Mouse (Mus musculus): Measurements from ENCODE around the gene Thsd4. TPM values are rescaled to one million over a fixed set of nuclear protein-coding genes. Genes with fewer than 3 reads are reported as not detected.

Gene Thsd4
- polyA plus RNA-seq, 1 experiment, result 1.9 TPM

DNA sequence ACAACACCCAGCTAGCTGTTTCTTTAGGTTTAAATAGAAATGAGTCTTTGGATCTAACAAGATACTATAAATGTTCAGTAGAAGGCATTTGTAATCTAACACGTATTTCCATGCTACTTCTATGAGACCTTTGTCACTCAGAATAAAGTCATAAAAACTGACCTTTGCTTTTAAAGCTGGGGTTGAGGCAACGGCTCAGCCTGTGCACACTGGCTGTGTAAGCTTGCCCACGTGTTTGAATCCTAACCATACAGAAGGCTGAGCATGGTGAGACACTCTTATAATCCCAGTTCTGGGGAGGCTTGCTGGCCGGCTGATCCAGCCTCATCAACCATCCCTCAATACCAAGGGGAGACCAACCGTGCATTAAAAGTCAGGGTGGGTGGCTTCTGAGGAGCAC is 214.4 kb downstream of the Thsd4 start:
- Histone ChIP-seq H3K9ac (ENCODE audit: low read depth, poor library complexity, severe bottlenecking) (no peak overlapping the region), H3K27me3 (ENCODE audit: control insufficient read depth, insufficient read depth, low read length, poor library complexity, severe bottlenecking) (no peaks in the 10 kb centered on the region), H3K4me3 (ENCODE audit: low read depth, low read length) (no peak overlapping the region), H3K36me3 (ENCODE audit: control insufficient read depth, insufficient read depth, low read length, poor library complexity, severe bottlenecking) (no peaks in the 10 kb centered on the region), H3K27ac (ENCODE audit: insufficient read depth, low read length) (no peak overlapping the region), H3K4me1 (ENCODE audit: control insufficient read depth, insufficient read depth, low read length) (no peaks in the 10 kb centered on the region), H3K9me3 (replicated peaks; ENCODE audit: control insufficient read depth, insufficient read depth, low read length, poor library complexity, severe bottlenecking) (no peaks in the 10 kb centered on the region)
- no peak for TF ChIP-seq POLR2A (IDR thresholded peaks at IDR 0.05; ENCODE audit: insufficient read depth, low read length)
- no peak for TF ChIP-seq CTCF (IDR thresholded peaks at IDR 0.05; ENCODE audit: low read depth, low read length)
- no peak for TF ChIP-seq EP300 (IDR thresholded peaks at IDR 0.05; ENCODE audit: insufficient read depth, low read depth, low read length)

DNA sequence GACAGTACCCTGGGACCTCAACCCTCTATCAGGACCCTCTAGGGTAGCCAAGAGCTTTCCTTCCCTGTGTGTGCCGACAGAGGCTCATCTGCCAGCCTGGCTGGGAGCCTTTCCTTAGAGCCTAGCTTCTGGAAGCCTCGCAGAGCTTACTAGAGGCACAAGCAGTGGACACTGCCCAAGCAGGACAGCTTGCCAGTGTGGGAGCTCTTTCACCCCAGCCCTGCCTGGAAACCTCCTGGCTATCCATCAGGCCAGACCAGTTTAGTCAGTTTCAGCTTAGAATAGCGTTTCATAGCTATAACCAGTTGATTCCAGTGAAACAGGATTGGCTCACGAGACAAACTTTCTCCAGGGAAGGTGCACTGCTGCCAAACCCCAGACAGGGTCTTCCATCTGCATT is 215.6 kb downstream of the Thsd4 start:
- H3K9ac ChIP-seq (ENCODE audit: low read depth, poor library complexity, severe bottlenecking), result no peak overlapping the region
- no peaks in the 10 kb centered on the region for H3K4me1 ChIP-seq (ENCODE audit: control insufficient read depth, insufficient read depth, low read length)
- no peak overlapping the region for H3K4me3 ChIP-seq (ENCODE audit: low read depth, low read length)
- no peaks in the 10 kb centered on the region for H3K36me3 ChIP-seq (ENCODE audit: control insufficient read depth, insufficient read depth, low read length, poor library complexity, severe bottlenecking)
- TF ChIP-seq CTCF (IDR thresholded peaks at IDR 0.05; ENCODE audit: low read depth, low read length), result no peak
- no peak for TF ChIP-seq EP300 (IDR thresholded peaks at IDR 0.05; ENCODE audit: insufficient read depth, low read depth, low read length)
- TF ChIP-seq POLR2A (IDR thresholded peaks at IDR 0.05; ENCODE audit: insufficient read depth, low read length), result no peak
- no peaks in the 10 kb centered on the region for H3K27me3 ChIP-seq (ENCODE audit: control insufficient read depth, insufficient read depth, low read length, poor library complexity, severe bottlenecking)
- H3K9me3 ChIP-seq (replicated peaks; ENCODE audit: control insufficient read depth, insufficient read depth, low read length, poor library complexity, severe bottlenecking), result no peaks in the 10 kb centered on the region
- H3K27ac ChIP-seq (ENCODE audit: insufficient read depth, low read length), result no peak overlapping the region

DNA sequence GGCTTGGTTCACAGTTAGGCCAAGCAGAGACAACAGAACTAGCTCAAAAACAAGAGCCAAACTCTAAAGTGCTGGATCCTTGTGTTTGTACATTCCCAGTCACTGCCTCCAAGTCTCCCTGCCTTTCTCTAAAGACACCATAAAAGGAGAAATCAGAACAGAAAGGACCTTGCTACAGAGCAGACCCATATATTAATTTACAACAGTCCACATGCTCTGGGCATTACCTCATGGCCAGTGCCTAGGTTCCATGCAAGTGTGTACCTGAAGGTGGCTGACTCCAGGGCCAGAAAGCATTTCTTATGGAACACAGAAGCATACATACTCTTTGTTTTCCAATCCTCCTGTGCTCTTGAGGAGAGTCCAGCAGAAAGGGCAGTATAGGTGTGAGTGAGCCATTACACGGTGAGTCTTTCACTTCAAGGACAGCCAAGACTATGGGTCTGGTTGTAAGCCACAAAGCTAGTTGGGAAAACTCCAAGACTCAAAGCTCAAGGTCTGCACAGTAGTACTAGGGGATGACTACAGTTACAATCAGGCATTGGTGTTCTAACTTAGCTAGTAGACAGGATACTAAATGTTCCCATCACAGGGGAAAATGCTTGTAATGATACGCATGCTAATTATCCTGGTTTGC is 216.5 kb downstream of the Thsd4 start:
- Histone ChIP-seq H3K27ac (ENCODE audit: insufficient read depth, low read length) (no peak overlapping the region), H3K27me3 (ENCODE audit: control insufficient read depth, insufficient read depth, low read length, poor library complexity, severe bottlenecking) (no peaks in the 10 kb centered on the region), H3K4me3 (ENCODE audit: low read depth, low read length) (no peak overlapping the region), H3K36me3 (ENCODE audit: control insufficient read depth, insufficient read depth, low read length, poor library complexity, severe bottlenecking) (no peaks in the 10 kb centered on the region), H3K9ac (ENCODE audit: low read depth, poor library complexity, severe bottlenecking) (no peak overlapping the region), H3K9me3 (replicated peaks; ENCODE audit: control insufficient read depth, insufficient read depth, low read length, poor library complexity, severe bottlenecking) (no peaks in the 10 kb centered on the region; the same call in 1 of the 2 replicates), H3K4me1 (ENCODE audit: control insufficient read depth, insufficient read depth, low read length) (no peaks in the 10 kb centered on the region)
- TF ChIP-seq POLR2A (IDR thresholded peaks at IDR 0.05; ENCODE audit: insufficient read depth, low read length), result no peak
- no peak for TF ChIP-seq EP300 (IDR thresholded peaks at IDR 0.05; ENCODE audit: insufficient read depth, low read depth, low read length)
- no peak for TF ChIP-seq CTCF (IDR thresholded peaks at IDR 0.05; ENCODE audit: low read depth, low read length)

DNA sequence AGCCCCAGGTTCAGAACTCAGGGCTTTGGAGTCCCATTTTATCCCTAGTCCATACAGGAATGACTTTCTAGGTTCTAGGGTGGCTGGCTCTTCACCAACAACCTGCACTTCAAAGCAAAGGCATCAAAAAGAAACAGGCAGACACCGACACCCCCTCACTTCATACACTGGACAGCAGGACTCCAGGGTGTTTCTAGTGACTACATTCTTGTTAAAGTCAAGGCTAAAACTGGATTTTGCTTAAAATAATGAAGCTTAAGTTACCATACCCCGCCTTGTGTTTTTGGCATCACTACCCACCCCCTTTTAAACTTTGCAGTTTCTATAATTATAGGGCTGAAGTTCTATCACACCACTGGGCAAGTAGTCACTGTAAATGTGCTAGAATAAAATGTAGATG is 225.6 kb downstream of the Thsd4 start:
- Histone ChIP-seq H3K4me3 (ENCODE audit: low read depth, low read length) (no peak overlapping the region), H3K9ac (ENCODE audit: low read depth, poor library complexity, severe bottlenecking) (no peak overlapping the region), H3K27me3 (ENCODE audit: control insufficient read depth, insufficient read depth, low read length, poor library complexity, severe bottlenecking) (no peaks in the 10 kb centered on the region; the same call in 1 of the 2 replicates), H3K9me3 (replicated peaks; ENCODE audit: control insufficient read depth, insufficient read depth, low read length, poor library complexity, severe bottlenecking) (no peaks in the 10 kb centered on the region; the same call in none of the 2 replicates), H3K27ac (ENCODE audit: insufficient read depth, low read length) (no peak overlapping the region), H3K4me1 (ENCODE audit: control insufficient read depth, insufficient read depth, low read length) (no peaks in the 10 kb centered on the region), H3K36me3 (ENCODE audit: control insufficient read depth, insufficient read depth, low read length, poor library complexity, severe bottlenecking) (no peaks in the 10 kb centered on the region)
- TF ChIP-seq POLR2A (IDR thresholded peaks at IDR 0.05; ENCODE audit: insufficient read depth, low read length) (no peak), EP300 (IDR thresholded peaks at IDR 0.05; ENCODE audit: insufficient read depth, low read depth, low read length) (no peak), CTCF (IDR thresholded peaks at IDR 0.05; ENCODE audit: low read depth, low read length) (no peak)

DNA sequence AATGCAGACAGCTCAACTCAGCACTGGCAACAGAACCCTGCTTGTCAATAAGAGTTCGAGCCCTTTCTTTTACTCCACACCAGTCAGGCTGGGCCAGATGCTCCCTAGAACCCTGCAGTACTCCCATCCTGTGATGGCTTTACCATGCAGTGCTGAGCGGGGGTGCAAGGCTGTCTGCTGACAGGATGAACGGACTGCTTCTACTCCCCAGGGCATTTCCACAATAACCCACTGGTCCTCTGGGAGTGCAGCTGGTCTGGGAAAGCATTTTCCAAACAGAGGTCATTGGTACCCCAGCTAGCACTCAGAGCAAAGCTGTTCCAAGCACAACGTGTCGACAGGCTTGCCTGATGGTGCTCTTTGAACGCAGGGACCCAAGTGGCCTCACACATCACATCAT is 226.6 kb downstream of the Thsd4 start:
- TF ChIP-seq EP300 (IDR thresholded peaks at IDR 0.05; ENCODE audit: insufficient read depth, low read depth, low read length), result no peak
- no peak for TF ChIP-seq CTCF (IDR thresholded peaks at IDR 0.05; ENCODE audit: low read depth, low read length)
- TF ChIP-seq POLR2A (IDR thresholded peaks at IDR 0.05; ENCODE audit: insufficient read depth, low read length), result no peak
- Histone ChIP-seq H3K4me3 (ENCODE audit: low read depth, low read length) (no peak overlapping the region), H3K9me3 (replicated peaks; ENCODE audit: control insufficient read depth, insufficient read depth, low read length, poor library complexity, severe bottlenecking) (no peaks in the 10 kb centered on the region; the same call in 1 of the 2 replicates), H3K36me3 (ENCODE audit: control insufficient read depth, insufficient read depth, low read length, poor library complexity, severe bottlenecking) (no peaks in the 10 kb centered on the region), H3K27ac (ENCODE audit: insufficient read depth, low read length) (no peak overlapping the region), H3K4me1 (ENCODE audit: control insufficient read depth, insufficient read depth, low read length) (no peaks in the 10 kb centered on the region), H3K9ac (ENCODE audit: low read depth, poor library complexity, severe bottlenecking) (no peak overlapping the region), H3K27me3 (ENCODE audit: control insufficient read depth, insufficient read depth, low read length, poor library complexity, severe bottlenecking) (no peaks in the 10 kb centered on the region; the same call in 1 of the 2 replicates)

DNA sequence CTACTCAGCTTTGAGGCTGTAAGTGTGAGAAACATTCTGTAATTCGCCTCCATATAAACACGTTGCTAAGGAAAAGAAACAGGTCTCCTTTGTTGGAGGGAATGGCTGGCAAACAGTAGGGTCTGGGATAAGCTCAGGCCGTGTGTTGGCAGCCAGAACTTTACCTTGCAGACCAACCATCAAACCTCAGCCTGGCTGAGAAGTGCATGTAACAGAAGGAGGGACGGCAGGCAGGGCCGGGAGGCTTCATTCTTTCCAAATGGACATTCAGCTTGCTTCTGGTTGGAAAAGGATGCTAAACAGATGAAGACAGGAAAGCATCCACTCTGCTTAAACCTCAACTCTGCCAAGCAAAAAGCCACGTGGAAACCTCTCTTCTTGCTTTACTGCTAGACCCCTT is 228.7 kb downstream of the Thsd4 start:
- H3K27ac ChIP-seq (ENCODE audit: insufficient read depth, low read length), result no peak overlapping the region
- no peaks in the 10 kb centered on the region for H3K9me3 ChIP-seq (replicated peaks; ENCODE audit: control insufficient read depth, insufficient read depth, low read length, poor library complexity, severe bottlenecking)
- no peaks in the 10 kb centered on the region; the same call in 1 of the 2 replicates for H3K27me3 ChIP-seq (ENCODE audit: control insufficient read depth, insufficient read depth, low read length, poor library complexity, severe bottlenecking)
- no peak for TF ChIP-seq CTCF (IDR thresholded peaks at IDR 0.05; ENCODE audit: low read depth, low read length)
- H3K4me1 ChIP-seq (ENCODE audit: control insufficient read depth, insufficient read depth, low read length), result no peaks in the 10 kb centered on the region
- H3K9ac ChIP-seq (ENCODE audit: low read depth, poor library complexity, severe bottlenecking), result no peak overlapping the region
- H3K4me3 ChIP-seq (ENCODE audit: low read depth, low read length), result no peak overlapping the region
- H3K36me3 ChIP-seq (ENCODE audit: control insufficient read depth, insufficient read depth, low read length, poor library complexity, severe bottlenecking), result no peaks in the 10 kb centered on the region
